Mouse (Mus musculus) liver, embryonic 14.5 days (tissue): ENCODE results near the gene Endod1.

Experiments
- CTCF ChIP-seq: IDR thresholded peaks from 2 replicates; pipeline ENCODE4 v1.5.1; 2016; ENCODE audit warnings: antibody characterized with exemption, low read depth, control low read depth
- EP300 ChIP-seq: IDR thresholded peaks from 2 replicates; pipeline ENCODE4 v1.6.1; 2016; ENCODE audit warnings: antibody characterized with exemption, low read depth

DNA sequence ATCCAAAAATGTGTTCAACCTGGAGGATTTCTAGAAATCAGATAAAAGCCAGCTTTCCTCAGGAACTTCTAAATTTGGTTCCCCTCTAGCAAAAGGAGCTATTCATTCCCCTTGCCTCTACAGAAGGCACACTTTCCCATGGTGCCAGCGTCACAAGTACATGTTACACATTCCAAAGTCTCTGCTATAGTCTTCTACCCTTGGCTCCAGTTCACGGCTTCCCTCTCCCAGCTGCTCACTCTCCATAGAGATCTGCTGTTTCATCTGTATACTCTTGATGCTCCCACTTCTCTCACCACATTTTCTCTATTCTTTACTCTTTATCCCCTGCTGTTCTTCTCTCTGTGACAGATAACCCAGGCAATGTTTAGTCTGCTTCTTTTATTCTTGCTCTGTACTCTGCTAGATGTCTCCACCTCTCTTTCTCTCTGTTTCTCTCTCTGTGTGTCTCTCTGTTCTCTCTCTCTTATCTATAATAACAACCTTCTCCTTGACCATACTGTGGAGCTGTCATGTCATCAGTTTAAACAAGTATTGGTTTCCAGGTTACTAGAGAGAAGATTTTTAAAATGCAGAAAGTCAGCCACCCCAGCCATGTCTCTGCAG is 13.8 kb upstream of the Endod1 start:
- TF ChIP-seq CTCF, result no peak
- no peak for TF ChIP-seq EP300
